Mouse (Mus musculus) cerebellum, adult 9-10 months (tissue): Measurements from ENCODE around the gene Syt3.

Experiments
- DNase-seq: peaks from one replicate; pipeline ENCODE4 v3.0.0; 2022

The Syt3 gene

DNA sequence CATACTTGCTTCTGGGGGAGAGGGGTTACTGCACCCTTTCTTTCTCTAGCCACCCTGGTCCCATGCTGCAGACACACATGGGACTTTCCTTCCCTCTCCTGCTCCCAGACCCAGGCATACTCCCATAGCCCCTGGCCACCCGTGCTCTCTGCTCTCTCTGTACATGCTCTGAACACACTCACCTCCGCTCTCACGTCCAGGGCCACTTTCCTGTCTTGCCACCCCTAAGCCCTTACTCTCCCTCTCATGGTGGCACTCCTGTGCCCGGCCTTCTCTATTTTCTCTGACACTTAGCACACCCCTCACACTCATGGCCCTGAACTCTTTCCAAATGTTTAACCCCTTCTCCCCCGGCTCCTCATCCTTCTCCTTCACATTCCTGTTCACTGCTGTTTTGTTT lies 25.9 kb upstream of the Syt3 start:
- peak; percentile 57 for DNase-seq

DNA sequence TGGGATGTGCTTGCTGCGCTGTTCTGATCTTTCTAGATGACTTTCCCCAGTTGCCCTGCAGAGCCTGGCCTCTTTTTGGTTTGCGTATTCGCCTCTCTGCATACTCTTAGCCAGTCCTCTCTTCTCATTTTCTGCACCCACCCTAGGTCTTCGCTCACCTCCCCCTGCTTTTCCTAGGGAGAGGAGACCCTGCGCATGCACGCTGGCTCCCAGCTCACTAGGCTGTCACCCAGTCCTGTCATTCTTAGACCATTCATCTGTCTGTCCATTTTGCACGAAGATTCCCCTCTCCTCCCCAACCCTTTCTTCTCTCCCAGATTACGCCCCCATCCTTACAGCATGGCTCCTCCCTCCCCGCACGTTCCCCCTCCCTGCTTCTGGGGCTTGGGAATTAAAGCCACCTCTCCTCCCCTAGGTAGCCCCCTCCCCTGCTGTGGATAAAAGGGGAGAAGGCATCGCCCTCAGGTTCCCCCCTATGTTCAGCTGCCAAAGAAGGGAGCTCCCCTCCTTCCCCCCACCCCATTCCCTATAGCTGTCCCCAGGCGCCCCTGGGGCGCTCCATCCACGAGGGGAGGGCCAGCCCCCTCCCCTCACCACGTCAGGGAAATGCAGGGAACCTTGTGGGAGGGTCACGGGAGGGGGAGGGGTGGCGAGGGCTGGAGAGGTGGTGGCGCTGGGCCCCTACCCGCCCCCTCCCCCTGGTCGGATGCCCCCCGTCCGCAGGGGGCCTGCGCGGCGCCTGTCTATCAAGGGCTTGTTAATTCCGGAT lies 24.8 kb upstream of the Syt3 start:
- DNase-seq = peak; percentile 67

DNA sequence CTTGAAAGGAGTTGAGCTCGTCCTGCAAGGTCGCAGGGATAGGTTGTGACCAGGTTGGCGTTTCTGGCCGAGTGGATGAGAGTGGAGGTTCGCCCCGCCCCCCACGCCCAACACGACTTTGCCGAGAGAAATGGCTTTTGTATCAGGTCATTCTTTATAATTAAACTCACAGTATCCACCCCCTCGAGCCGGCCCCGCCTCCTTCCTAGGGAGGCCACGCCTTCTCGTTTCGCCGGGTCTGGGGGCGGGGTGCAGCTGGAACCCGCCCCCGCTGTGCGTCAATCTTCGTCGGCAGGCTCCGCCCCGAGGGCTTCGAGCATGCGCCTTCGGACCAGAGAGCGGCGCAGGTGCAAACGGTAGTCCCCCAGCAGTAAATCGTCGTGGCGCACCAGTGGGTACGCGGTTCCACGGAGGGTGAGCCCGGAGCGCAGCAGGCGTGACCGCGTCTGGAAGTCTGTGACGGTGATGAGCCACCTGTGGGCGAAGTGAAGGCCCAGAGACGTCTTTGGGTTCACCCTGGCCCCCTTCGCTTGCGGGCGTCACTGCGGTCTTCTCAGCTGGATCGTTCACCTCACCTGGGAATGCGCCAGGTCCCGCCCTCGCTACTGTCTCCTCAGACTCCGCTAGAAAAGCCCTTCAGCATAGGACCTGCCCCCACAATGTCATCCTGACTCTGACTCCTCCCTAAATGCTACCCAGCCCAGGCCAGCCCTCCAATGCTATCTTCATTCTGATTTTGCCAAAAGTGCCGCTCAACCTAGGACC lies 23.8 kb upstream of the Syt3 start:
- DNase-seq = peak; percentile 97

DNA sequence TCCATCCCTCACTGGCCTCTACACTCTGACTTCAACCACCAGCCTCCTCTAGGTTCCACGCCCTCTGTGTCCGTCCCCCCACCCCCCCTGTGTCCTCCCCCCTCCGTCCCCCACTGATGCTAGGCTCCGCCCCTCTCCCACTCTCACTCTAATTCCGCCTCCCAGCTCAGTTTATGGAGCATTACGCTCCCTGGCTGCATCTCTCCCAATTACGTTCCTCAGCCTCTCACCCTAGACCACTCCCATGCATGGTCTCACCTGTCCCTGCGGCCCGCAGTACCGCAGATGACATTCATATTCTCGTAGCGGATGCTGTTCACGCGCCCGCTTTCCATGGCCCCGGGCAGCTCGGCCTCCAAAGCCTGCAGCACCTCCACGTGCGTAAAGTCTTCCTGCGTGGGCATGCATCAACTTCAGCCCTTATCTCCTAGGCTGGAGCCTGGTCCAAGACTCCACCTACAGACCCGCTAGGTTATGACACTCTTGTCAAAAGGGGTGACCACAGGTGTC lies 23.1 kb upstream of the Syt3 start:
- peak; percentile 82 for DNase-seq

DNA sequence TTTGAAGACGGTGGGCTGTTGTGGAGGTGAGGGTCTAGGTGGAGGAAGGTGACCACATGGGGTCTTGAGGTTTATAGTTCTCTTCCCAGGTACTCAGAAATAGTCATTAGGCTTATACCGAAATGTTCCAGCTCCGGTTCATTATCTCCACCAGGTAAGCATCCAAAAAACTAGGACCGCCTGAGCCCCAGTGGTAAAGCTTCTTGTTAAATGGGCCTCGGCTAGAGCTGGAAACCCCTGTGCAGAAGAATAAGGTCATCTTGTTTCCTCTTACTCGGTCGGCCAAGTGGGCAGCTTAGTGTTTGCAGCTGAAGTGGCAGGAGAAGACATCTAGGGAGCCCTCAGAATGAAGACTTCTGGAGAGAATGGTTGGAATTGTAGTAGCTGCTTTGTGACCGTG lies 11.2 kb upstream of the Syt3 start:
- DNase-seq = peak; percentile 55

GRCm38 (mm10) chr7:44373460-44373859 lies 10.4 kb upstream of the Syt3 start:
- no peak for DNase-seq

- peak; percentile 97 for DNase-seq
Observed at GRCm38 (mm10) chr7:44373889-44374652, 9.8 kb upstream of the Syt3 start.

DNA sequence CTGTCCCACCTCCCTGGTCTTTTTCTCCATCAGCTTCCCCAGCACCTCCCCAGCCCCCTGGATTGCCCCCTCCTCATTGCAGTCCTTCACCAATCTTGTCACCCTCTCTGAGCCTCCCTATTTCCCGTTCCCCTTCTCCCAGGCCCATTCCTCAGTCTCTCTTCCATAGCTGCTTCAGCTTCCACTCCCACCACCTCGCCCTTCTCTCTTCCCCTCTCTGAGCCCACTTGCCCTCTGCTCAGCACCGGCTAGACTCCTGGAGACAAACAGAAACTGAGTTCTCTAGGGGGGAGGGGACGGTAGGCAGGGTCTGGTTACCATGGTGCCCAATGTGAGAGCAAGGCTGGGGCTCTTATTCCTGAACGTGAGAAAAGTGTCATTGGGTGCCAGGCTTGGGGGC lies 9.1 kb upstream of the Syt3 start:
- peak; percentile 68 for DNase-seq

DNA sequence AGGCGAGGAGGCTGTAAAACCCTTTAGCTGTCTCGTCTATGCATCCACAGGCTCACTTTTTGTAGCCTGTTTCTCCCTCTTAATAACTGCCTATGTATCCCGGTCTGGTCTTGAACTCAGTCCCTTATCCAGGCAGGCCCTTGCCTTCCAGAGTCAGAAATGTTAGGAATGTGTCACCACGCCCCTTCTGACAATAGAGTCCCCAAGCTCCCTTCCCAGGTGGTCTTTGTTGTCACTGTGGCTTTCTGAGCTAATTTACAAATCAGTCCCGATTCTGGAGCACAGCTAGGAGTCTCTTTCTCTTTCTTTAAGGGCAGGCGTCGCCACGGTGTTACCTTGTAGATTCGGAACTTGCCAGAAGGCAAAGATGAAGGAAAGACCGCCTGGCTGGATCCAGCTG lies 8.7 kb upstream of the Syt3 start:
- no peak for DNase-seq

DNA sequence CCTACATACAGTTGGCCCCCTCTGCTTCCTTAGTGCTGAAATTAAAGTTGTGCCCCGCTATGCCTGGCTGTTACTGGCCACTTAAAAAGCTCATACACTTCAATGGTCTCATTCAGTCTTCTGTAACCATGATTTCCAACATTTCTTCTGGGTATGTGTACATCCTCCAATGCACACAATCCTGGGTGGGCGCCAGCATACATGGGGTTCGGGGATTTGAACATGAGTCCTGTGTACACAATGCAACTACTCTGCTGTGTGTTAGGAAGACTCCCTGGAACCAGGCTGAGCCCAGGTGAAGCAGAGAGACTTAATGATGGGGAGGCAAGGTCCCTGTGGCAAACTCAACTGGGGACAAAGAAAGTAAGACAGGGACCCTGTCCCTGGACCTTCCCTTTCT lies 8.1 kb upstream of the Syt3 start:
- peak; percentile 73 for DNase-seq

DNA sequence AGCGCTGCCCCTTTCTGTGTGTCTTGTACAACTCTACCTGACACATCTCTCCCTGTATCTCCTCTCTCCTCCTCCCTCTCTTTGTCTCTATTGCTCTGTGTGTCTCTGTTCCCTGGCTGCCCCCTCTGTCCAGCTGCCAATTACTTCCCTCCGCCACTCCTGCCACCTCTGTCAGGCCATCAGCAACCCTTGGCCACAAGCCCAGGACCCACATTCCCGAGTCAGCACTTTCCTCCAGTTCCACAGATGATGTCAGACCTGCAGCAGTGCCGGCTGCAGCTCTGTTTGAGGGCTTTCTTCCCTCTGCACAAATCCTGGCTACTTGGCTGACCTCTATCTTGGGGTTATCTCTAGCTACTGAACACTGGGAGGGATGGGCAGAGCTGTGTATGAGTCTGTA lies 5.6 kb upstream of the Syt3 start:
- DNase-seq = no peak

DNA sequence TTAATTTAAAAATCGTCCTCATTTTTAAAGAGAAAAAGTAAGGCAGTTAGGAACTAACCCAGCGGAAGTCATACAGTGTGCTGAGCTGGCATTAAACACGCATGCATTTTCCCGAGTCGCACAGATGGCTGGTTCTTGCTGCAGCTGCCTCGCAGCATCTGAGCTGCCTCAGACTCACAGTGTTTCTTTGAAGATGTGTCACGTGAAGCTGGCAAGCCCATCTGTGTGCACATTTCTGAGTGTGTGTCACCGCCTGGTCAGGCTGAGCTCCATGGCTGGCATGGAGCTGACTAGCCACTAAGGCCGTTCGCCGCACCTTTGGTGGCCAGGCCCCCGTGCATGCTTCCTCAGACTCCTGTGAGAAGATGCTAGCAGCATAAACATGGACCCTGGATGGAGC lies 1.4 kb upstream of the Syt3 start:
- peak; percentile 58 for DNase-seq

- no peak for DNase-seq
Observed at GRCm38 (mm10) chr7:44384716-44385059, 786 bp downstream of the Syt3 start.

GRCm38 (mm10) chr7:44385720-44386119 lies 1.8 kb downstream of the Syt3 start, which contains the start of gene 1700008O03Rik:
Gene 1700008O03Rik, minus strand, starts transcription at chr7:44385820.
- DNase-seq = no peak

DNA sequence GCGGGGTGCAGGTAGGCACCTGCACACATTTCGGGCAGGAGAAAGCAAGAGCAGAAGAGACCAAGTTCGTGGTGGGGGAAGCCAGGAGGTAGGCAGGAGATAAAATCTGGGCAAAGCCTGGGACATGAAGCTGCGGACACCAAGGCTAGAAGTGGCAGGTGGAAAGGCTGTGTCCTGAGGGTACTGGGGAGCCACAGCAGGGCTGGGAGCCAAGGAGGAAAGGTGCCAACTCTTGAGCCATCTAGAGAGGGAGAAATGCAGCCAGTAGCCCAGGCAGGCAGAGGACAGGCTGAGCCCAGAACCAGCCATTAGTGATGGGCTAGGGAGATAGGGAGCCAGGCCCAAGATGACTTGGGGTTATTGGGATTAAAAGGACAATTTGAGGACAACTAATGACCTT lies 7.9 kb downstream of the Syt3 start:
- peak; percentile 96 for DNase-seq

- no peak for DNase-seq
Observed at GRCm38 (mm10) chr7:44392341-44392740, 8.4 kb downstream of the Syt3 start.

DNA sequence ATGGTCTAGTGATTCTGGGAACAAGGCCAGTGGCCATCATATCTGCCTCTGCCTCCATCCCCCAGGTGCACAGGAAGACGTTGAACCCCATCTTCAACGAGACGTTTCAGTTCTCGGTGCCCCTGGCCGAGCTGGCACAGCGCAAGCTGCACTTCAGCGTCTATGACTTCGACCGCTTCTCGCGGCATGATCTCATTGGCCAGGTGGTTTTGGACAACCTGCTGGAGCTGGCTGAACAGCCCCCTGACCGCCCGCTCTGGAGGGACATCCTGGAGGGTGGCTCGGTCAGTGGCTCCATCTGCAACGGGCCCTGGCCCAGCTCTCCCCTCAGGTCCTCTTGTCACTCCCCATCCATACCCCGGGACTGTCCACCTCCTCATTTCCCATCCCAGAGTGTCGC lies 9.4 kb downstream of the Syt3 start:
- DNase-seq = peak; percentile 46

- peak; percentile 79 for DNase-seq
Observed at GRCm38 (mm10) chr7:44398570-44398969, 14.7 kb downstream of the Syt3 start.

- DNase-seq = no peak
Observed at GRCm38 (mm10) chr7:44401673-44402072, 17.8 kb downstream of the Syt3 start.

DNA sequence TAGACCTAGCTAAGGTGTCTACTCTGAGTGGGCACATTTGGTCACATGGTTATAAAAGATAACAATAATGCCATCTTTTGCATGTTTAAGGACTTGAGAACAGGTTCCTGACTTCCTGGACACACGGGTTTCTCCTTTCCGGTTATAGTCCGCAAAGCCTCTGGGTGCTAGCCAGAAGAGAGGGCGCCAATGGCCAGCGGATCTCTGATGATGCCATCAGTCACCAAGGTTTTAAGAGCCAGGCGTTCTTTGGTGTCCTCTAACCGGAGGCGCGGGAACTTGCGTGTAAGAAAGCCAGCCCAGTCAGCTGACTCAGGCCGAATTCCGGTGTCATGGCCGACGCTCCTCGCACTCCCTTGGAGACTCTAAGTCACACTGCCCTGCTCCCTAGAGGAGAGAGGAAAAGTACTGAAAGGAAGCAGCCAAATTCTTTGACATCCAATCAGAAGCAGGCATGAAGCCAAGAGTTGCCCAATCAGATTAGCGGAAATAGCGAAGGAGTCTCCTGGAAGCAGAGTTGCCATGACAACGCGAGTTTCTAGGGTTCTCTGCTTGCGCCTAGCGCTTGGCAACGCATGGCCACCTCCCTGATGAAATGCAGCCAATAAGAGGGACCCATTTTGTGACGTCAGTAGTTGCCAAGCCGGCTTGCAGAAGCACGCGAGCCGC lies 21.6 kb downstream of the Syt3 start:
- peak; percentile 99 for DNase-seq

DNA sequence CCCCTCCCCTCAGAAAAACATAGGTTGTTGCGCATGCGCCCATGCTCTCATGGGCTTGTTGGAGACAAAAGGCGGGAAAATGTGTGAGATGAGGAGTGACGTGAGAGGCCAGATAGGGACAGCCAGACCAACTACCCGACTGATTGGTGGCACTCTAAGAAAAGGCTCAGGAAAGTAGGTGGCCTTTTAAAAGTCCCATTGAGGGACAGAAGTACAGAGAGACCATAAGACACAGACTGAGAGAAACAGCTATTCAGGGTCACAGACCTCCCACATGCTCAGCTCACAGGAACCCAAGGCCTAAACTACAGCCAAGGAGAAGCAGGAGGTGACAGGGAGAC lies 22.1 kb downstream of the Syt3 start:
- DNase-seq = no peak

DNA sequence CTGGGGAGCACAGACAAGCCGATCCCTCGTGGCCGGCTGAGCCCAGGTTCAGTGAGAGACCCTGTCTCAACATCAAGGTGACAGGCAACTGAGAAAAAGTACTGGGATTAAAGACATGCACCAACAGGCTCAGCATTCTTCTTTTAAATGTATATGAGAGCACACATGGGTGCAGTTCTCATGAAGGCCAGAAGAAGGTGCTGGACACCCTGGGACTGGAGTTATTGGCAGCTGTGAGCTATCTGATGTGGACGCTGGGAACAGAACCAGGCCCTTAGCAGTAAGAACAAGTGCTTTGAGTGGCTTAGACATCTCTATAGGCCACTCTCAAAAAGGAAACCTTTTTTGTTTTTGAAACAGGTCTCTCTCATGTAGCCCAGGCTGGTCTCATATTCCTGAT lies 27.2 kb downstream of the Syt3 start:
- DNase-seq = no peak

- no peak for DNase-seq
Observed at GRCm38 (mm10) chr7:44413307-44413706, 29.4 kb downstream of the Syt3 start.
